Mouse (Mus musculus) G1E (cell line): ENCODE measurements around the gene Tie1. TPM values are rescaled to one million over a fixed set of nuclear protein-coding genes. Genes with fewer than 3 reads are reported as not detected.
A peak's percentile ranks its signal among the peaks of the same experiment; 100 is the strongest.

Experiments
- ATAC-seq: 2 replicates; pipeline ENCODE4 v1.8.0; 2016; ENCODE audit warnings: mild to moderate bottlenecking; ENCODE audit not compliant: insufficient number of reproducible peaks, poor library complexity, low FRiP score, severe bottlenecking; ENCODE audit errors: extremely low read depth
- DNase-seq: peaks from one replicate; pipeline ENCODE4 v3.0.0; 2012; ENCODE audit warnings: low spot score
- H3K27me3 ChIP-seq: 2 replicates; pipeline ENCODE4 v1.6.1; 2012; ENCODE audit warnings: mild to moderate bottlenecking, low read length, inconsistent platforms; ENCODE audit not compliant: insufficient read depth
- H3K36me3 ChIP-seq: replicated peaks from 2 replicates; pipeline ENCODE3; 2012; ENCODE audit warnings: mild to moderate bottlenecking, inconsistent platforms
- H3K4me1 ChIP-seq: 2 replicates; pipeline ENCODE4 v1.6.1; 2012; ENCODE audit warnings: low read depth, low read length, inconsistent platforms, mixed read lengths; ENCODE audit not compliant: insufficient read depth
- H3K4me3 ChIP-seq: 2 replicates; pipeline ENCODE4 v1.5.1; 2012; ENCODE audit warnings: low read depth, mild to moderate bottlenecking, inconsistent platforms, low read length, moderate library complexity, mixed read lengths
- H3K9me3 ChIP-seq: replicated peaks from 2 replicates; pipeline ENCODE4 v1.6.1; 2012; ENCODE audit warnings: inconsistent platforms
- CTCF ChIP-seq: IDR thresholded peaks from 2 replicates; pipeline ENCODE4 v1.5.1; 2012; ENCODE audit warnings: low read depth, low read length, inconsistent platforms, mixed read lengths
- GATA1 ChIP-seq: IDR thresholded peaks from 2 replicates; pipeline ENCODE4 v1.6.1; 2012; ENCODE audit warnings: borderline replicate concordance, low read length, inconsistent platforms, mixed read lengths
- GATA2 ChIP-seq: IDR thresholded peaks from 2 replicates; pipeline ENCODE4 v1.6.1; 2012; ENCODE audit warnings: low read depth, low read length, inconsistent platforms, borderline replicate concordance
- POLR2AphosphoS5 ChIP-seq: IDR thresholded peaks from 2 replicates; pipeline ENCODE4 v1.6.1; 2012; ENCODE audit warnings: low read depth, low read length, inconsistent platforms; ENCODE audit not compliant: insufficient replicate concordance
- TAL1 ChIP-seq: conservative IDR thresholded peaks from 2 replicates; pipeline ENCODE4 v1.6.1; 2012; ENCODE audit warnings: low read depth, low read length, inconsistent platforms, mixed read lengths
- polyA plus RNA-seq: library from polyadenylated mRNA; stranded (reverse); fragments of >175 nt; gene quantifications from 2 replicates; pipeline ENCODE4 v1.2.3, GENCODE M21; 2012
- total RNA-seq, 2 experiments: library from RNA; stranded (forward) in 1 of 2; stranded (reverse) in 1 of 2; fragments of 200-1000 nt in 1 of 2; fragments of >200 nt in 1 of 2; fragmentation: Nextera tagmentation in 1 of 2; gene quantifications; 2 replicates each; pipeline ENCODE4 v1.2.3; 2014 to 2017

Gene Tie1
- total and polyA plus RNA-seq, 3 experiments = 0.01 to 0.05 TPM; not detected in 1

DNA sequence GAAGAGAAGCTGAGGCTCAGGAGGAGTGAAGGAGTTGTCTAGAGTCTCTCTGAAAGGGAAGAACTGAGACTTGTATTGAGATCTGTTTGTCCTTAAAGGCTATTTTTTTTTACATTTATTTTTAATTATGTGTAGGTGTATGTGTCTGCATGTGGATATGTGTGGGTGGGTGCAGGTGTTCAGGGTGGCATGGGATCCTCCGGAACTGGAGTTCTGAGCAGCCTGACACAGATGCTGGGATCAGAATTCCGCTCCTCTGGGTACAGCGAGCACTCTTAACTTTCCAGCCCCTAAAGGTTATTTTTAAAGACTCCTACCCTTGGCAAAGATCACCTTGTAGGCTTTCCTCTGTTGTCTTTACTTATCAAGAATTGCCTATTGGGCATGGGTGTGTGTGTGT, 24.9 kb downstream of the Tie1 start:
- TF ChIP-seq CTCF = no peak
- TF ChIP-seq GATA2 = no peak
- no peak for TF ChIP-seq GATA1
- no peak for TF ChIP-seq POLR2AphosphoS5
- TF ChIP-seq TAL1 = no peak
- H3K27me3 ChIP-seq = peaks cover 34% of the 10 kb centered on the region
- ATAC-seq = no peak
- no peaks in the 10 kb centered on the region for H3K36me3 ChIP-seq
- H3K4me3 ChIP-seq = no peak overlapping the region
- no peak for DNase-seq
- H3K4me1 ChIP-seq = peaks cover 4% of the 10 kb centered on the region
- no peaks in the 10 kb centered on the region for H3K9me3 ChIP-seq

DNA sequence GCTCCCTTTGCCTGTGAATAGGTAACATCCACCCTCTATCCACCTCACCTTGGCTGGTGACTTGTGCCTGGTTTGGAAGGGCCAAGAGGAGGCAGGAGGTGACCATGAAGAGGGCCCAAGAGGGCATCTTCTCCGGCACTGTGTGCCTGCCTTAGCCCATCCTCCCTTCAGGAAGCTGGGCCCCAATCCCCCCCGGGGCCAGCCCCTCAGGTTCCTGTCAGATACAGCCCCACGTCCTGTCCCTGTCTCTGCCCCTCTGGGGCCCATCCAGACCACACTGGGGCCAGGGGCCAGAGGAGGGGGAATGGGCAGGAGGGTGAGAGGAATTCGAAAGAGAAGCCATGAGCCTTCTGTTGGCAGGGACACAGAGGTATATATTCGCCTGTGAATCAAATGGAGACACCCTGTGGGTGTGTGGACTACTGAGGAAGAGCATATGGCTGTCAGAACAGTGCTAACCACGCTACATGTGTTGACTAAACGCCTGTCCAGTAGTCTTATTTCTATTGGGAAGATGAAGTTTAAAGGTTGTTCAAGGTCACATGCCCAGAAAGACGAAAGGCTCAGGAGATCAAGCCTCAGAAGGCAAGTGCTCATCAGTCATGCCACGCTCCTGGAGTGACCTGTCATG, 32.4 kb downstream of the Tie1 start, which contains the start of gene Mpl:
Mpl (minus strand) TSS at position 169 of the 631 bp plus-strand sequence.
- no peak for DNase-seq
- no peak within 1 kb of the TSS for H3K4me3 ChIP-seq

DNA sequence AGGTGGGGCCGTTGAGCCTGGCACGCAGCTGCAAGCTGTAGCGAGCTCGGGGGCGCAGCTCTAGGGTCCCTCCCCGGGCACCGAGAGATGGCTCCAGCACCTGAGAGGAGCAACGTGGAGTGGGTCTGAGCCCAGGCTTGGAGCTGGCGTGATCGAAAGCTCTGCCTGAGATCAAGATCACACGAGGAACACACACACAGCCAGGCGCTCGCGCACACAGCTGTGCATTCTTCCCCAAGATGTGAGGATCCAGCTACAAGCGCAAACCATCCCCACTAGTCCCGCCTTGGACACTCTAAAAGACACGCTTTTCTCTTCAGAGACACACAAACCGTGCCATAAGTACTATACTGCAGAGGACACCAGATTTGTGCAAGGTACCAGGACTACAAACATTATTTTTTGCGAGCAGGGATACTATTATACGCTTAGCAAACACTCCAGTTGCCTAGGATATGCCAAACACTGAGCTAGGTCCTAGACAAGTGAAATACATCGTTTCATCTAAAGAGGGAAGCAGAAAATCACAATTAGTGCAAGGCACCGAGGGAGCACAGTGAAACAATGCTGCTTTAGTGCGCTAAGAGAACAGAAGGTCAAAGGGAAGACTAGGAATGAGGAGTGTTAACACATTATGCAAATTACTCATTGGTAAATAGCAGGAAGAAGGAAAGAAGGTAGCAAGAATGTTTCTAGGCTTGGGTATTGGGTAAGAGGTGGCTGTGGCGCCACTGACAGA, 43.3 kb downstream of the Tie1 start:
- ATAC-seq (no peak), DNase-seq (no peak)
- H3K27me3 ChIP-seq = peaks cover 60% of the 10 kb centered on the region
- H3K36me3 ChIP-seq = no peaks in the 10 kb centered on the region
- H3K4me3 ChIP-seq = no peak overlapping the region
- no peaks in the 10 kb centered on the region; the same call in 1 of the 2 replicates for H3K4me1 ChIP-seq
- H3K9me3 ChIP-seq = no peaks in the 10 kb centered on the region
- TF ChIP-seq GATA1 (no peak), POLR2AphosphoS5 (no peak), CTCF (no peak), GATA2 (no peak), TAL1 (no peak)

More for the DNA sequence above, 32.4 kb downstream of the Tie1 start, which contains the start of gene Mpl:
- no peak for ATAC-seq
- no peaks in the 10 kb centered on the region for H3K9me3 ChIP-seq
- TF ChIP-seq TAL1 (no peak), GATA2 (no peak), POLR2AphosphoS5 (no peak), CTCF (no peak), GATA1 (no peak)
- H3K27me3 ChIP-seq = peaks cover 42% of the 10 kb centered on the region
- no peaks in the 10 kb centered on the region for H3K36me3 ChIP-seq
- no peaks in the 10 kb centered on the region for H3K4me1 ChIP-seq

DNA sequence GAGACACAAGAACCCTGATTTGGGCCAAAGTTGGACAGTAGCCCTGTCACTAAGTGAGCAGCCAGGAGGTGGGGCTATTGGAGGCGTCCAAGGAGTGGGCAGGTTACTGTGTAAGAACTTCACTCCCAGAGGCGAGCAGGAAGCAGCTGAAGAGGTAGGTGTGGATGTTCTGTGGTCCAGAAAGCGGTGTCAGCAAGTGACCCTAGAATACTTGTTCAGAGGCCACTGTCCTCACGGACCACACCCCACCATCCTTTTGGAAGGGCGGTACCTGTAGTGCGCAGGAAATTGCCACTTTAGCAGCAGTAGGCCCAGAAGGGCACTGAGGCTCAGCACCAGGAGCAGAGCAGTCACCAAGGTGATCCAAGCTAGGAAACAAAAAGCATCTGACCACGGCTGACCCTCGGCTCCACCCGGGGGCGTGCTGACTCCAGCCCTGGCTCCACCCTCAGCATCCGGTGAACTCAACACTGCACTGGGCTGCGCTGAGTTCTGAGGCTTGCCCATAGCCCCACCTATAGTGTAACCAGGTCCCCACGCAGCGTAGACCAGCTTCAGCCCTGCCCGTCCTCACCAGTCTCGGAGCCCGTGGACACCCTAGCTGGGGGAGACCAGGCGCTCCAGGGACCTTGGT, 44.0 kb downstream of the Tie1 start:
- ATAC-seq (no peak), DNase-seq (no peak)
- Histone ChIP-seq H3K4me3 (no peak overlapping the region), H3K27me3 (peaks cover 64% of the 10 kb centered on the region), H3K4me1 (no peaks in the 10 kb centered on the region; the same call in 1 of the 2 replicates), H3K9me3 (no peaks in the 10 kb centered on the region), H3K36me3 (no peaks in the 10 kb centered on the region)
- TF ChIP-seq GATA1 = no peak
- TF ChIP-seq POLR2AphosphoS5 = no peak

- peaks cover 60% of the 10 kb centered on the region for H3K27me3 ChIP-seq
- no peaks in the 10 kb centered on the region; the same call in 1 of the 2 replicates for H3K4me1 ChIP-seq
- no peak for DNase-seq
- H3K36me3 ChIP-seq = no peaks in the 10 kb centered on the region
- TF ChIP-seq CTCF = no peak
- no peak for TF ChIP-seq POLR2AphosphoS5
- no peak for TF ChIP-seq TAL1
- TF ChIP-seq GATA1 = no peak
- no peak for TF ChIP-seq GATA2
- no peak for ATAC-seq
- no peak overlapping the region for H3K4me3 ChIP-seq
- no peaks in the 10 kb centered on the region for H3K9me3 ChIP-seq
These were observed 44.8 kb downstream of the Tie1 start for GRCm38 (mm10) chr4:118445088-118445487.

DNA sequence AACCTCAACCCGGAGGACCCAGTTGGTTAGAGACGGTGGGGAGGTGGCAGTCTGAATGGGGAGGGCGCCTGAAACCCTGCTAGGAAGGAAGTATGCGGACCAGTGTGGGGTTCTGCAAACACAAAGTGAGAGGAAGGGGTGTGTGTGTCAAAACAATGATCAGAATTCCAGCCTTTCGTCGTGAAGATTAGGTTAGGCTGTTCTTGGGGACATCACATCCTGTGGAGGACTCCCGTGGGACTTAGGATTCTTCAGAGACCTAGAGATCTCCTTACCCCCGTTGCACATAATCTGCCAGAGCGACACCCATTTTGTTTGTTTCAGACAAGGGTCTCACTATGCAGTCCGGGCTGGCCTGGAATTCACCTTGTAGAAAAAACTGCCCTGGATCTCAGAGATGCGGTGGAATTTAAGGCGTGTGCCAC, 52.0 kb downstream of the Tie1 start:
- H3K36me3 ChIP-seq = peaks cover 36% of the 10 kb centered on the region
- peak overlapping the region; percentile 93 for H3K4me3 ChIP-seq
- peaks cover 46% of the 10 kb centered on the region for H3K4me1 ChIP-seq
- no peak for TF ChIP-seq CTCF
- TF ChIP-seq TAL1 = no peak
- no peak for TF ChIP-seq GATA1
- no peak for TF ChIP-seq GATA2
- no peak for TF ChIP-seq POLR2AphosphoS5
- H3K27me3 ChIP-seq = peaks cover 15% of the 10 kb centered on the region; the same call in 1 of the 2 replicates
- peak; percentile 52 for DNase-seq
- ATAC-seq = no peak
- no peaks in the 10 kb centered on the region for H3K9me3 ChIP-seq
